Mouse (Mus musculus) hindbrain, embryonic 11.5 days (tissue): ENCODE data around the gene Fgg. TPM values are rescaled to one million over a fixed set of nuclear protein-coding genes. Genes with fewer than 3 reads are reported as not detected.

Experiments used
- ATAC-seq: fragments of 200-750 bp; cut with Nextera tagmentation; 2 replicates; pipeline ENCODE4 v1.8.0; 2017; ENCODE audit warnings: mild to moderate bottlenecking, moderate TSS enrichment, moderate library complexity; ENCODE audit not compliant: low FRiP score
- DNase-seq: peaks from one replicate; pipeline ENCODE4 v3.0.0-alpha.2; 2015; ENCODE audit warnings: low spot score
- H3K27ac ChIP-seq: fragments of 300-500 bp; sonication (generic); 2 replicates; pipeline ENCODE4 v1.5.1; 2014; ENCODE audit warnings: mild to moderate bottlenecking, low read depth, low read length
- H3K27me3 ChIP-seq: fragments of 300-500 bp; sonication (generic); 2 replicates; pipeline ENCODE4 v1.6.1; 2014; ENCODE audit warnings: mild to moderate bottlenecking, low read length, moderate library complexity, mixed read lengths; ENCODE audit not compliant: control insufficient read depth, insufficient read depth
- H3K36me3 ChIP-seq: fragments of 300-500 bp; sonication (generic); 2 replicates; pipeline ENCODE4 v1.6.1; 2014; ENCODE audit warnings: mild to moderate bottlenecking, low read length, moderate library complexity, mixed read lengths; ENCODE audit not compliant: control insufficient read depth, insufficient read depth
- H3K4me1 ChIP-seq: fragments of 300-500 bp; sonication (generic); replicated peaks from 2 replicates; pipeline ENCODE4 v1.6.1; 2014; ENCODE audit warnings: low read length, mixed read lengths; ENCODE audit not compliant: control insufficient read depth, insufficient read depth
- H3K4me2 ChIP-seq: fragments of 300-500 bp; sonication (generic); replicated peaks from 2 replicates; pipeline ENCODE4 v1.6.1; 2014; ENCODE audit warnings: mild to moderate bottlenecking, low read depth, low read length
- H3K4me3 ChIP-seq: fragments of 300-500 bp; sonication (generic); 2 replicates; pipeline ENCODE4 v1.5.1; 2014; ENCODE audit warnings: low read depth, low read length
- H3K9ac ChIP-seq: fragments of 300-500 bp; sonication (generic); 2 replicates; pipeline ENCODE4 v1.6.1; 2014; ENCODE audit warnings: low read depth, low read length
- H3K9me3 ChIP-seq: fragments of 300-500 bp; sonication (generic); 2 replicates; pipeline ENCODE4 v1.6.1; 2016; ENCODE audit warnings: low read length; ENCODE audit not compliant: control insufficient read depth
- WGBS: fragments of 180-500 bp; shearing (Covaris S2); extraction: QIAGEN DNeasy Blood & Tissue Kit; methylation state at CpG from one replicate; pipeline ENCODE4 v1.1.7; 2014; 5-methylcytosine and 5-hydroxymethylcytosine counted together
- polyA plus RNA-seq: library from polyadenylated mRNA; unstranded; fragments of >200 nt; fragmentation: Nextera tagmentation; extraction: Ambion mirVana; gene quantifications from 2 replicates; pipeline ENCODE4 v1.2.1, GENCODE M21; 2014

Fgg gene
- polyA plus RNA-seq, 1 experiment from 2014 or later: not detected

DNA sequence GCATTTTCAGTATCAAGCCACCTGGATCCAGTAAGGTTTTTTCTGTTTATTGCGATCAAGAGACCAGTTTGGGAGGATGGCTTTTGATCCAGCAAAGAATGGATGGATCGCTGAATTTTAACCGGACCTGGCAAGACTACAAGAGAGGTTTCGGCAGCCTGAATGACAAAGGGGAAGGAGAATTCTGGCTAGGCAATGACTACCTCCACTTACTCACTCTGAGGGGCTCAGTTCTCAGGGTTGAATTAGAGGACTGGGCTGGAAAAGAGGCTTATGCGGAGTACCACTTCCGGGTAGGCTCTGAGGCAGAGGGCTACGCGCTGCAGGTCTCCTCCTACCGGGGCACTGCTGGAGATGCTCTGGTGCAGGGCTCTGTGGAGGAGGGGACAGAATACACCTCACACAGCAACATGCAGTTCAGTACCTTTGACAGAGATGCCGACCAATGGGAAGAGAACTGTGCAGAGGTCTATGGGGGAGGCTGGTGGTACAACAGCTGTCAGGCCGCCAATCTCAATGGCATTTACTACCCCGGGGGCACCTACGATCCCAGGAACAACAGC, 25.3 kb downstream of the Fgg start:
- no peaks in the 10 kb centered on the region for H3K36me3 ChIP-seq
- ATAC-seq (peak; percentile 53), DNase-seq (no peak)
- H3K9ac ChIP-seq: no peak overlapping the region
- H3K4me2 ChIP-seq: no peak overlapping the region; the same call in 1 of the 2 replicates
- H3K4me3 ChIP-seq: no peak overlapping the region
- 48% methylated on average over 13 of the region's 13 CpGs for WGBS
- no peaks in the 10 kb centered on the region for H3K4me1 ChIP-seq
- no peak overlapping the region for H3K27ac ChIP-seq
- no peaks in the 10 kb centered on the region for H3K9me3 ChIP-seq
- H3K27me3 ChIP-seq: no peaks in the 10 kb centered on the region

DNA sequence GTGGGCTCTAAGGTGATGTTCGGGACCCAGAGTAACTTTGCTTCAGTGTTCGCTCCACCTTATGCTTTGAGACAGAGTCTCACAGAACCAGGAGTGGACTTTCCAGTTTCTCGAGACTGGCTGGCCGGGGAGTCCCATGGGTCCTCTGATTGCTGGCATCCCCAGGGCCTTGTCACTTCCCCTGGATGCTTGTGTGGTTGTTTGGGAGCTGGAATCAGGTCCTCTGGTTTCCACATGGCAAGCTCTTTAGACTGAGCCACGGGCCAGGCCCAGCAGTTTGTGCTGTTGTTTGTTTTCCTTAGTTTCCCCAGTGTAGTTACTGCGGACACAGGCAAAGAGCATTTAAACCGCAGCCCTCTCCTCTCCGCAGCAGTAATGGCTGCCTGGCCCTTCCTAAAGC, 26.3 kb downstream of the Fgg start:
- ATAC-seq (no peak), DNase-seq (no peak)
- Histone ChIP-seq H3K9me3 (no peaks in the 10 kb centered on the region), H3K4me2 (no peak overlapping the region), H3K9ac (no peak overlapping the region), H3K36me3 (no peaks in the 10 kb centered on the region), H3K4me1 (no peaks in the 10 kb centered on the region), H3K27me3 (no peaks in the 10 kb centered on the region), H3K4me3 (no peak overlapping the region), H3K27ac (no peak overlapping the region)
- 86% methylated on average over 8 of the region's 8 CpGs for WGBS

DNA sequence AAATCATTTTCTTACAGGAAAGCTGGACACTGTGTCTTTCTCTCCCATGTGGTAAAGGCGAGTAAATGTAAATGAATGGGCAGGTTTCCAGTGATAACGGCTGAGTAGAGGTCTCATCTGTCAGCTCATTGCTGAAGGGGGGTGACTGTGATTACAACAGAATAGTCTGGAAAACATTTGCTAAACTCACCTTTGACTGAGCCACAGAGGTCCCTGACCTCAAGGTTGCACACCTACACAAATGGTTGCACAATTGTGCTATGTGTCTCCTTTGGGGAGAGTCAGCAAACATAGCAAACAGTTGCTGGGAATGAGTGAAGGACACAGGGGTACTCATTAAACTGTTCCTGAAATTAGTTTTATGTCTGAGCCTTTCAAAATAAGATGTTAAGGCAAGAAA, 31.3 kb downstream of the Fgg start:
- Histone ChIP-seq H3K4me3 (no peak overlapping the region), H3K4me2 (no peak overlapping the region), H3K9ac (no peak overlapping the region), H3K4me1 (no peaks in the 10 kb centered on the region), H3K27ac (no peak overlapping the region), H3K27me3 (no peaks in the 10 kb centered on the region), H3K36me3 (no peaks in the 10 kb centered on the region), H3K9me3 (no peaks in the 10 kb centered on the region)
- WGBS: 80% methylated on average over 2 of the region's 2 CpGs
- ATAC-seq (no peak), DNase-seq (no peak)

DNA sequence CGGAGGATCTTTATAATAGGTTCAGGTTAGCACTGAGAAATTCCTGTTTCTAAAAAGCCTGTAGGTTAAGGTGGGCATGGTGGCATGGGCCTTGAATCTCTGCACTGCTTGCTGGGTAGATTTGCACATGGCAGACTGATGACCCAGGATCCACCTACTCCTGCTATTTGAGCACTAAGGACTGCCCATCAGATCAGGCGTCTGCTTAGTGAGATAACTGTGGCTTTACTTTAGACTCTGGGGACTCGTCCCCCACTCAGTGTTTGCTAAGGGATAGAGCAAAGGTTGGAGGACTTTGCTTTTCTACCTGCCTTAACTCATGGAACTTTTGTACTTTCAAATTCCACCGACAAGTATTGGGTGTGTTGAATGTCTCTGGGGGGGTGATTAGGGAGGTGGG, 32.1 kb downstream of the Fgg start:
- H3K4me3 ChIP-seq: no peak overlapping the region
- 79% methylated on average over 4 of the region's 4 CpGs for WGBS
- no peaks in the 10 kb centered on the region for H3K36me3 ChIP-seq
- no peaks in the 10 kb centered on the region for H3K9me3 ChIP-seq
- ATAC-seq: no peak
- no peaks in the 10 kb centered on the region for H3K4me1 ChIP-seq
- no peak for DNase-seq
- no peak overlapping the region for H3K4me2 ChIP-seq
- H3K27ac ChIP-seq: no peak overlapping the region
- no peak overlapping the region for H3K9ac ChIP-seq
- no peaks in the 10 kb centered on the region for H3K27me3 ChIP-seq

DNA sequence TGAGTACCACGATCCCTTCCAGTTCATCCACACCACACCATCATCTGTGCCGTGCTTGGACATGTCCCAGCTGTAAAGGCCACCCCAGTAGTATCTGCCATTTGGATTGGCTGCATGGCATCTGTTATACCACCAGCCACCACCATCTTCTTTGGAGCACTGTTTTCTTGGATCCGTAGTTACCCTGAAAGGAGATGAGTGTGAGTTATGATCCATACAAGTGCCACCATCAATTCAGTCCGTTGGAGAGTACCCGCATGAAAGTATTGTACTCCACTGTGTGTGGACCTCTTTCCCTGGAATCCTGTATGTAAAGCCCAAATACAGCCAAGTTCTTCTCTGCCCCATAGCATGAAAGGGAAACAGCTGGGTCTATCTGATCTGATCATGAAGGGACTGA, 34.9 kb downstream of the Fgg start:
- WGBS: 88% methylated on average over 5 of the region's 5 CpGs

DNA sequence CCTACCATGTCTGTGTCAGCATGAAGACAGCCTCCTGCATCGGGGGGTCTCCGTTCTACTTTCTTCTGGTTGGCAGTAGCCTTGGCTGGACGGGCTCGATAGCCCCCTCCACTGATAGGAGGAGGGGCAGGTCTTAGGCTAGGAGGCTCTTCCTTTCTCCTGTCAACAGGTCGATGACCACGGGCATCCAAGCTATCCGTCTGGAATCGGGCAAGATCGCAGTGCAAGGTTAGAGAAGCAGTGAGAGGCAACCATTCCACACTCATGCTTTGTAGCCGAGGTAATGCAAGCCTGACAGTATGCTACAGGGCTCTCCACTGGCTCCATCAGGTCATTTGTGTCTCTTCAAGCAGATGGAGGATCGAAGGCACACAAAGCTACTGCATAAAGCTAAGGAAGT, 39.1 kb downstream of the Fgg start:
- no peaks in the 10 kb centered on the region for H3K9me3 ChIP-seq
- no peak overlapping the region for H3K4me2 ChIP-seq
- H3K27me3 ChIP-seq: no peaks in the 10 kb centered on the region
- H3K9ac ChIP-seq: no peak overlapping the region
- 84% methylated on average over 11 of the region's 11 CpGs for WGBS
- ATAC-seq: no peak
- H3K4me3 ChIP-seq: no peak overlapping the region
- no peaks in the 10 kb centered on the region for H3K4me1 ChIP-seq
- no peak overlapping the region for H3K27ac ChIP-seq
- no peaks in the 10 kb centered on the region for H3K36me3 ChIP-seq
- no peak for DNase-seq

More for the DNA sequence above, 34.9 kb downstream of the Fgg start:
- H3K36me3 ChIP-seq: no peaks in the 10 kb centered on the region
- no peak for ATAC-seq
- DNase-seq: no peak
- no peaks in the 10 kb centered on the region for H3K9me3 ChIP-seq
- H3K27ac ChIP-seq: no peak overlapping the region
- no peaks in the 10 kb centered on the region for H3K27me3 ChIP-seq
- no peaks in the 10 kb centered on the region for H3K4me1 ChIP-seq
- no peak overlapping the region for H3K9ac ChIP-seq
- H3K4me2 ChIP-seq: no peak overlapping the region
- H3K4me3 ChIP-seq: no peak overlapping the region

DNA sequence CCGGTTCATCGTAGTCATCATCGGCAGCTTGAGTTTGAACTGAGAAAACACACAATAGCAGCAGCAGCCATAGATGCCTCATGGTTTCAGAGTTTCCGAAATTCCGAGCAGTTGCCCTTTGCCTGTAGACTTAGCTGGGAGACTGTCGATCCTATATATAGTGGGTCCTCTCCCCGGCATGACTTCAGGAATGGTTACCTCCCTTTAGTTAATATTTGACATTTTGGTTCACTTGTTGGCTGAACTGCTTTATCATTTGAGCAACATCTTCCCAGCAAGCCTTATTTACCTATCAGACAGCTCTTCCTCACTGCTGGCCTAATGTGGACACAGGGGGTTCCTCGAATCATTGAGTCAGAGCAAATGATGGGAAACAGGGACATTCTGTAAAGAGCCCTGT, 42.2 kb downstream of the Fgg start, which contains the start of gene Fgb:
Gene Fgb, minus strand, starts transcription at position 184 of the 400 bp plus-strand sequence.
- no peak for ATAC-seq
- no peak within 1 kb of the TSS for H3K4me3 ChIP-seq
- H3K4me1 ChIP-seq: no peaks in the 10 kb centered on the region
- no peak for DNase-seq
- no peaks in the 10 kb centered on the region for H3K9me3 ChIP-seq
- no peaks in the 10 kb centered on the region for H3K27me3 ChIP-seq
- WGBS: 79% methylated on average over 8 of the region's 8 CpGs
- no peaks in the 10 kb centered on the region for H3K36me3 ChIP-seq
- H3K27ac ChIP-seq: no peak within 1 kb of the TSS
- H3K9ac ChIP-seq: no peak within 1 kb of the TSS
- H3K4me2 ChIP-seq: no peak within 1 kb of the TSS

DNA sequence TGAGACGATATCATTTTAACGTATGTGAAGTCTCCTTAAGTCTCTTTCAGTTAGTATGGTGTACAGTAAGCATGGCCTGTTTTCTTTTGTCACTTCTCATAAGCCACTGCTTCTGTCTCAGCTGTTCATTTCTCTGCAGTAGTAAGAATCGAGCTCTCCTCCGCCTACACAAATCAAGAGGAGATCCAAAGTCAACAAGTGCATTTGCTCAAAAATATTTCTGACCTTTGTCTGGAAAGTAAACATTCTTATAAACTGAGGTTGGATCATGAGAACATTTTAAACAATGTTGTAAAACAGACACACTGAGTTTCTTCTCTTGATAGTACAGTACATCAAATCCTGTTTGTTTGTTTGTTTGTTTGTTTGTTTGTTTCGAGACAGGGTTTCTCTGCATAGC, 43.1 kb downstream of the Fgg start:
- Histone ChIP-seq H3K9ac (no peak overlapping the region), H3K4me1 (no peaks in the 10 kb centered on the region), H3K27me3 (no peaks in the 10 kb centered on the region), H3K4me2 (no peak overlapping the region), H3K9me3 (no peaks in the 10 kb centered on the region), H3K36me3 (no peaks in the 10 kb centered on the region), H3K4me3 (no peak overlapping the region), H3K27ac (no peak overlapping the region)
- ATAC-seq: no peak
- DNase-seq: no peak
- 86% methylated on average over 5 of the region's 5 CpGs for WGBS

DNA sequence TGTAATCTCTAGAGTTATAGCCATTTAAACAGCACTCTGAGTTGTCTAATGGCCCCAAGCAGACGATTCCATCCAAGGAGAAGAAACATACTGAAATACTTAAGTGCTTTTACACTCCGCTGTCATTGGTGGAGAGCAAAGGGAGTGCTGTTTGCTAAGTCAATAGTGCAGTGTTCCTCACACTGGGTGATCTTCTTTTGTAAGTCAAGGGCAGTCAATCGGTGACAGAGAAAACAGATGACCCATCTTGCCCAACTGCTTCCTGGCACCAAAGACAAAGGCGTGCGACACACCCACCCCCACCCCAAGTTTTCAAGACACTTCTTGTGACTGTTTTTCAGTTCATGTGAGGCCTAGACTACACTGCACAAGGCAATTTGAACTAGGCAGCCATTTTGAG, 44.6 kb downstream of the Fgg start:
- 88% methylated on average over 5 of the region's 5 CpGs for WGBS
- H3K36me3 ChIP-seq: no peaks in the 10 kb centered on the region
- no peaks in the 10 kb centered on the region for H3K9me3 ChIP-seq
- H3K27me3 ChIP-seq: no peaks in the 10 kb centered on the region
- H3K4me2 ChIP-seq: no peak overlapping the region
- DNase-seq (no peak), ATAC-seq (no peak)
- no peak overlapping the region for H3K9ac ChIP-seq
- H3K4me1 ChIP-seq: 0 out of 2 replicates have a peak, but pooled peaks cover 2% of the 10 kb centered on the region
- no peak overlapping the region for H3K4me3 ChIP-seq
- H3K27ac ChIP-seq: no peak overlapping the region
